Mouse (Mus musculus): ENCODE data around the gene Npas3. TPM values are rescaled to one million over a fixed set of nuclear protein-coding genes. Genes with fewer than 3 reads are reported as not detected.

Npas3 gene
- polyA plus RNA-seq, 1 experiment, result 0.04 TPM

DNA sequence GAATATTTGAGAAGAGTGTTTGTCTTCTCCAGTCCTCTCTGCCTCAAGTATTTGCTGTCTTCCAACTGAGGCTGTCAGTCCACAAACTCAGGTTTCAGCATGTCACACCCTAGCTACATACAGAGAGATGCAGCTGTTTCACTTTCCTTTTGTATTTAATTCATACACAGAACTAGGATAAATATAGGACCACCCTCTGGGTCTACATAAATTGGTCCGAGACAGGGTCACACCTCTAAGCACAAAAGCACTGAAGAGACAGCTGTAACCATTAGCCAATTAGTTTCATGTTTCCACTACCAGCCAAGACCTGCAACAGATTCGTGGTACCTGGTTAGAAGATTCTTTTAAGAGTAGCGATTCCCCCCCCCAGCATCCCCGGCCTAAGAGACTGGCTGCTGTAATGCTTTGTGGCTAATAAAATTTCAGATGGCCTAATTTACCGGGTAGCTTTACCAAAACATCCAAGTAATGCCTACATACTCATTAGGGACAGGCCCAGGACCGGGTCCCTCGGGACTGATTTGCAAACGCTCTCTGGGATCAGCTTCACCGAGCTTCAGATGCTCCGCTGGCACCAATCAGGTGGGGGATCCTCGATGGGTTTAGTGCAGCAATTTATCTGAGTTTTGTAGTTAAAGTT lies 376.0 kb downstream of the Npas3 start:
- WGBS, result 84% methylated on average over 11 of the region's 11 CpGs
- Histone ChIP-seq H3K27me3 (ENCODE audit: control insufficient read depth, insufficient read depth, low read length) (no peaks in the 10 kb centered on the region), H3K27ac (ENCODE audit: control insufficient read depth, insufficient read depth, low read length) (no peak overlapping the region), H3K4me3 (ENCODE audit: control insufficient read depth, insufficient read depth, low read length) (no peak overlapping the region), H3K4me1 (replicated peaks; ENCODE audit: control insufficient read depth, insufficient read depth, low read length) (no peaks in the 10 kb centered on the region), H3K36me3 (ENCODE audit: control insufficient read depth, insufficient read depth, low read length) (no peaks in the 10 kb centered on the region)
- DNase-seq, result no peak
- TF ChIP-seq POLR2A (IDR thresholded peaks at IDR 0.05; ENCODE audit: control insufficient read depth, extremely low read depth, insufficient read depth, low read length, poor library complexity), result no peak
- no peak for TF ChIP-seq CTCF (IDR thresholded peaks at IDR 0.05; ENCODE audit: borderline replicate concordance, control insufficient read depth, extremely low read depth, insufficient read depth, low read length, poor library complexity)

DNA sequence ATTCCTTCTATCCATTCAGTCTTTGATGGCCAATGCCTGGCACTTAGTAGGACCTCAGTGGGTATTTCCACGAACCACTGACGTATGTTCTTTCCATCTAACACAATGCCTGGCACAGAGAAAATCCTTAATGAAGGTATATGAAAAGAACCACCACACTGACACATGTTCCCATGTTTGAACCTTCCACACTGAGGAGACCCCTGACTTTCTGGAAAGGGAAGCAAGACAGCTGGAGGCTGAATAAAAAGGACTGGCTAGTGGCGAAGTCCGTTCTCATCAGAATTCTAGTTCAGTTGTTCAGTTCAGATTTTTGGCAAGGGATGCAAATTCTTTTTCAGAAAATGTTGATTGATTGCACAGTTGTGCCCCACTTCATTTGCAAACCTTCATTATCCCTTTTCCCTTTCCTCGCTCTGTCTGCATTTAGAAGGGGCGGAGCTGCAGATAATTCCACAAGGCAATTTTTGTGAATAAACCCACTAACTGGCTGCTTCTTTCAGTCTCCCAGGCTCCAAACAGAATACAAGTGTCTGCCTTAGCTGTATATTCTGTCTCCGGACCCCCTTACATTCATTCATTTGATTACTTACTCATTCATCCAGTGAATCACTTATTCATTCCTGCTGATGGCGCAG lies 381.1 kb downstream of the Npas3 start:
- H3K4me1 ChIP-seq (replicated peaks; ENCODE audit: control insufficient read depth, insufficient read depth, low read length), result no peaks in the 10 kb centered on the region
- WGBS, result 96% methylated on average over 8 of the region's 8 CpGs
- H3K36me3 ChIP-seq (ENCODE audit: control insufficient read depth, insufficient read depth, low read length), result no peaks in the 10 kb centered on the region
- no peak overlapping the region for H3K27ac ChIP-seq (ENCODE audit: control insufficient read depth, insufficient read depth, low read length)
- no peaks in the 10 kb centered on the region for H3K27me3 ChIP-seq (ENCODE audit: control insufficient read depth, insufficient read depth, low read length)
- TF ChIP-seq CTCF (IDR thresholded peaks at IDR 0.05; ENCODE audit: borderline replicate concordance, control insufficient read depth, extremely low read depth, insufficient read depth, low read length, poor library complexity), result no peak
- no peak for TF ChIP-seq POLR2A (IDR thresholded peaks at IDR 0.05; ENCODE audit: control insufficient read depth, extremely low read depth, insufficient read depth, low read length, poor library complexity)
- no peak for DNase-seq
- H3K4me3 ChIP-seq (ENCODE audit: control insufficient read depth, insufficient read depth, low read length), result no peak overlapping the region

DNA sequence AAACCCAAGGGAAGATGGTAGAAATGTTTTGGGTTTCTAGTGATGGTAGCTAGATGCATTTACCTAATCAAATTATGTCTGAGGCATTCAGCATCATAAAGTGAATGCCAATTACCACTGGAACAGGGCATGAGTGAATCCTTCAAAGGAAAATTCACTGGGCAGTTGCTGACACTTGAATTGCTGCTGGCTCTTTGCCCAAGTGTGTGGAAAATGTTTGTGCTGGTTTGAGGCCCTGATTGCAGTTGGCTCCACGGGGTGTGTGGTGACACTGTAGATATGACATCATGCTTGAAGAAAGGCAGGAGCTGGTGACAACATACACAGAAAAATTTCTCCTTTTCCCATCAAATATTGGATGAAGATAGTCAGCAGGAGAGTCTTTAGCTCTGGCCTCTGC lies 382.1 kb downstream of the Npas3 start:
- Histone ChIP-seq H3K36me3 (ENCODE audit: control insufficient read depth, insufficient read depth, low read length) (no peaks in the 10 kb centered on the region), H3K4me1 (replicated peaks; ENCODE audit: control insufficient read depth, insufficient read depth, low read length) (no peaks in the 10 kb centered on the region), H3K27ac (ENCODE audit: control insufficient read depth, insufficient read depth, low read length) (no peak overlapping the region), H3K27me3 (ENCODE audit: control insufficient read depth, insufficient read depth, low read length) (no peaks in the 10 kb centered on the region), H3K4me3 (ENCODE audit: control insufficient read depth, insufficient read depth, low read length) (no peak overlapping the region)
- TF ChIP-seq POLR2A (IDR thresholded peaks at IDR 0.05; ENCODE audit: control insufficient read depth, extremely low read depth, insufficient read depth, low read length, poor library complexity) (no peak), CTCF (IDR thresholded peaks at IDR 0.05; ENCODE audit: borderline replicate concordance, control insufficient read depth, extremely low read depth, insufficient read depth, low read length, poor library complexity) (no peak)
- no peak for DNase-seq
- 30% methylated on average over 1 of the region's 1 CpGs for WGBS

DNA sequence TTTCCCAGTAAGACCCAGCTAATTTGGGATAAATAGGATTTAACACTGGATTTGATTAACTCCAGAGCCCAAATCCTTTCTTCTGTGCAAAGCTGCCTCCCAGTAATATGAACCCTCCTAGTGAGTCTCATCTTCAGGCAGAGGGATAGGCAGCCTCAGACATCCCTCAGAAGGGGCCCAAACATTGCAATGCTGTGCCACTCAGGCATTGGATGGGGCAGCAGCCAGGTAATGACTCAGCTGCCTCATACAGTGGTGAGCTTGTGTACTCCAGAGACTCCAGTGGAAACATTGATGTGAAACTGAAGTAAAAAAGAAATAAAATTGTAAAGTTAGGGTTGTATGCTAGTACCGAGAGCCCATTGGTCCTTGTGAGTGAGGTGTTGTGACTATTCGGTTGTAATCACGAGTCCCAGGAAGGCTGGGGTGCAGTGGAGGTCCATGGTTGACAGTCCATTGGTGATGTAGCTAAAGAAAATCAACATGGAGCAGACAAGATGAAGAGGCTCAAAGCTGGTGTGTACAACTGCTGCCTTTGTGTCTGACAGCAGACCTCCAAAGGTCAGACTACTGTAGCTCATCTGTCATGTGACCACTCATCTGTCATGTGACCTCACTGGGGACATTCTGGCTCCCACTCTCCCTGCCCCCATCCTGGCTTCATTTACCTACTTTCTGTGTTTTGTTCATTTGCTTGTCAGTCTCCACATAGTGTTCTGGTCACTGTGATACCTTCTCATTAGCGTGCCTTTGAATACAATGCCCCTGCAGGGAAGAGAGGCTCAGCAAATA lies 383.0 kb downstream of the Npas3 start:
- no peaks in the 10 kb centered on the region for H3K27me3 ChIP-seq (ENCODE audit: control insufficient read depth, insufficient read depth, low read length)
- TF ChIP-seq POLR2A (IDR thresholded peaks at IDR 0.05; ENCODE audit: control insufficient read depth, extremely low read depth, insufficient read depth, low read length, poor library complexity) (no peak), CTCF (IDR thresholded peaks at IDR 0.05; ENCODE audit: borderline replicate concordance, control insufficient read depth, extremely low read depth, insufficient read depth, low read length, poor library complexity) (no peak)
- H3K27ac ChIP-seq (ENCODE audit: control insufficient read depth, insufficient read depth, low read length), result no peak overlapping the region
- DNase-seq, result no peak
- H3K4me3 ChIP-seq (ENCODE audit: control insufficient read depth, insufficient read depth, low read length), result no peak overlapping the region
- H3K4me1 ChIP-seq (replicated peaks; ENCODE audit: control insufficient read depth, insufficient read depth, low read length), result no peaks in the 10 kb centered on the region
- no peaks in the 10 kb centered on the region for H3K36me3 ChIP-seq (ENCODE audit: control insufficient read depth, insufficient read depth, low read length)
- WGBS, result 96% methylated on average over 4 of the region's 4 CpGs

DNA sequence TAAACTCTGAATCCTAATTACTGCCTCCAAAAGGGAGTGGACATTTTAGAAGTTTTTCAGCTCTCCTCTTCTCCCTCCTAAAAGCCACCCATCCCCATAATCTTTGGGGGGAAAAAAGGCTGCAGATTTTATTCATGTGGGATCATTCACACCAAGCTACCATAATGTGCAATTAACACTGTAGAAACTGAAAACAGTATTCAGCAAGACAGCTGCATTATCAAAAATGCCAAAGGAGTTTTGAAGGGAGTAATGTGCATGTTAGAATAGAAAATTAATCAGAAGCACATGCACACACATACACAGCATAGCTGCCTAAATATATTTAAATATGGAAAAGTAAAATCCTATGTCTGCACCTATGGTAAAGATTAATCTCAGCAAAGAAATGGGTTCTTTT lies 390.1 kb downstream of the Npas3 start:
- no peaks in the 10 kb centered on the region for H3K4me1 ChIP-seq (replicated peaks; ENCODE audit: control insufficient read depth, insufficient read depth, low read length)
- no peak for DNase-seq
- no peak overlapping the region for H3K27ac ChIP-seq (ENCODE audit: control insufficient read depth, insufficient read depth, low read length)
- no peak for TF ChIP-seq POLR2A (IDR thresholded peaks at IDR 0.05; ENCODE audit: control insufficient read depth, extremely low read depth, insufficient read depth, low read length, poor library complexity)
- no peak for TF ChIP-seq CTCF (IDR thresholded peaks at IDR 0.05; ENCODE audit: borderline replicate concordance, control insufficient read depth, extremely low read depth, insufficient read depth, low read length, poor library complexity)
- H3K36me3 ChIP-seq (ENCODE audit: control insufficient read depth, insufficient read depth, low read length), result no peaks in the 10 kb centered on the region
- no peaks in the 10 kb centered on the region for H3K27me3 ChIP-seq (ENCODE audit: control insufficient read depth, insufficient read depth, low read length)
- H3K4me3 ChIP-seq (ENCODE audit: control insufficient read depth, insufficient read depth, low read length), result no peak overlapping the region

DNA sequence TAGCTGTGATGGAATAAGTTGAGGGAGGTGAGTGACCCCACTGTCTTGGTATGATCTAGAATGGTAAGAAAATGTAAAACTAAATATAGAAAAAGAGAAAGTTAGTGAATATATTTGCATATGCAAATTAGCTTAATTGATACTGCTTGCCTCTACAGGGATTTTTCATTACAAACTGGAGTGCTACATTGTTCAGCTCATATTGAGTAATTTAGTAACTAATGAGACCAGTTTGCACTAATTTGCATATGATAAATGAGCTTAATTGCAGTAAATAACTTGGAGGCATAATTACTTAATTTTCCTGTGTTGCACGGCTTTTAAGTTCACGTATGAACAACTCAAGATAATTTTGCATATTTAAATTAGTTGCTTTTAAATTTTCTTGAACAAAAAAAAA lies 398.8 kb downstream of the Npas3 start:
- no peak overlapping the region for H3K27ac ChIP-seq (ENCODE audit: control insufficient read depth, insufficient read depth, low read length)
- no peaks in the 10 kb centered on the region for H3K27me3 ChIP-seq (ENCODE audit: control insufficient read depth, insufficient read depth, low read length)
- whole genome bisulfite sequencing, result 94% methylated on average over 2 of the region's 2 CpGs
- H3K4me1 ChIP-seq (replicated peaks; ENCODE audit: control insufficient read depth, insufficient read depth, low read length), result no peaks in the 10 kb centered on the region
- no peak for DNase-seq
- TF ChIP-seq CTCF (IDR thresholded peaks at IDR 0.05; ENCODE audit: borderline replicate concordance, control insufficient read depth, extremely low read depth, insufficient read depth, low read length, poor library complexity) (no peak), POLR2A (IDR thresholded peaks at IDR 0.05; ENCODE audit: control insufficient read depth, extremely low read depth, insufficient read depth, low read length, poor library complexity) (no peak)
- no peaks in the 10 kb centered on the region for H3K36me3 ChIP-seq (ENCODE audit: control insufficient read depth, insufficient read depth, low read length)
- H3K4me3 ChIP-seq (ENCODE audit: control insufficient read depth, insufficient read depth, low read length), result no peak overlapping the region
